Mouse (Mus musculus) liver, postnatal 0 days (tissue): ENCODE results near the gene Cnst.

ENCODE experiments used
- CTCF ChIP-seq: sonication (generic); IDR thresholded peaks from 2 replicates; pipeline ENCODE4 v1.5.1; 2016; ENCODE audit warnings: antibody characterized with exemption, low read depth
- EP300 ChIP-seq: IDR thresholded peaks from 2 replicates; pipeline ENCODE4 v1.6.1; 2016; ENCODE audit warnings: antibody characterized with exemption, low read depth, mild to moderate bottlenecking

GRCm38 (mm10) chr1:179632746-179633413 is 86.7 kb downstream of the Cnst start:
- TF ChIP-seq CTCF (no peak), EP300 (no peak)
